Mouse (Mus musculus) cerebellum, postnatal 25 days (tissue): ENCODE measurements around the gene Mpl.

Experiments used
- DNase-seq, 2 experiments: peaks; one replicate each; pipeline ENCODE4 v3.0.0; 2021; ENCODE audit warnings: mixed read lengths in 2 of 2

The Mpl gene

DNA sequence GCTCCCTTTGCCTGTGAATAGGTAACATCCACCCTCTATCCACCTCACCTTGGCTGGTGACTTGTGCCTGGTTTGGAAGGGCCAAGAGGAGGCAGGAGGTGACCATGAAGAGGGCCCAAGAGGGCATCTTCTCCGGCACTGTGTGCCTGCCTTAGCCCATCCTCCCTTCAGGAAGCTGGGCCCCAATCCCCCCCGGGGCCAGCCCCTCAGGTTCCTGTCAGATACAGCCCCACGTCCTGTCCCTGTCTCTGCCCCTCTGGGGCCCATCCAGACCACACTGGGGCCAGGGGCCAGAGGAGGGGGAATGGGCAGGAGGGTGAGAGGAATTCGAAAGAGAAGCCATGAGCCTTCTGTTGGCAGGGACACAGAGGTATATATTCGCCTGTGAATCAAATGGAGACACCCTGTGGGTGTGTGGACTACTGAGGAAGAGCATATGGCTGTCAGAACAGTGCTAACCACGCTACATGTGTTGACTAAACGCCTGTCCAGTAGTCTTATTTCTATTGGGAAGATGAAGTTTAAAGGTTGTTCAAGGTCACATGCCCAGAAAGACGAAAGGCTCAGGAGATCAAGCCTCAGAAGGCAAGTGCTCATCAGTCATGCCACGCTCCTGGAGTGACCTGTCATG is at the start of gene Mpl:
Gene Mpl, minus strand, starts transcription at position 169 of the 631 bp plus-strand sequence.
- no peak for DNase-seq

DNA sequence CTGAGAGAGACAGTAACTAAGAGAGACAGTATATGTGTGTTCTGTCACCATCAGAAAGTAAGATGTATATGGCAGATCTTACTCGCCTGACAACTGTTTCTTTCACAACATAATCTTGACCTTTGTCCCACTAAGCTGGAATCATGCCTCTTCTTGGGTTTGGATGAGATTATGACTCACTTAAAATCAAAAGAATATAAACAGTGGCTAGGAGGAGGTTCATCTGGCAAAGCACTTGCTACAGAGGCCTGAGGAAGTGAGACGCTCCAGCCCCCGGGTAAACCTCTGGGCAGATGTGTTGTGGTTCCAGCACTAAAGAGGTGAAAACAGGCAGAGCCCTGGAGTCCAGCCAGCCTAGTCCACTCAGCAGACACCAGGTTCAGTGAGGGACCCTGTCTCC is 48.2 kb upstream of the Mpl start:
- no peak for DNase-seq

DNA sequence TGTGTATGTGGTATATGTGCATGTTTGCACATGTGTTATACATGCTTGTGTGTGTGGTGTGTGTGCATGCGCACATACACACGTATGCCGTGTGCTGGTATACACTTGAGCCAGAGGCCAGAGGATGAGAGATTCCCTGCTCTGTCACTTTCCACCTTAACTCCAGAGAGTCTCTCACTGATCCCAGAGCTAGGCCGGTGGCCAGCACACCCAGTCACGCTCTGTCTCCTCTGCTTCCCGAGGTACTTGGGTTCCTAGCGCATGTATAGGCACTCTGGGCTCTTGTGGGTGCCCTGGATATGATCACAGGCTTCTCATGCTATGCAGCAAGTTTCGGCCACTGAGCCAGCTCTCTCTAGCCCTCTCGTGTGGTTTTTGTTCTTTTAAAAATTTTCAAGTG is 43.5 kb upstream of the Mpl start:
- DNase-seq: no peak

DNA sequence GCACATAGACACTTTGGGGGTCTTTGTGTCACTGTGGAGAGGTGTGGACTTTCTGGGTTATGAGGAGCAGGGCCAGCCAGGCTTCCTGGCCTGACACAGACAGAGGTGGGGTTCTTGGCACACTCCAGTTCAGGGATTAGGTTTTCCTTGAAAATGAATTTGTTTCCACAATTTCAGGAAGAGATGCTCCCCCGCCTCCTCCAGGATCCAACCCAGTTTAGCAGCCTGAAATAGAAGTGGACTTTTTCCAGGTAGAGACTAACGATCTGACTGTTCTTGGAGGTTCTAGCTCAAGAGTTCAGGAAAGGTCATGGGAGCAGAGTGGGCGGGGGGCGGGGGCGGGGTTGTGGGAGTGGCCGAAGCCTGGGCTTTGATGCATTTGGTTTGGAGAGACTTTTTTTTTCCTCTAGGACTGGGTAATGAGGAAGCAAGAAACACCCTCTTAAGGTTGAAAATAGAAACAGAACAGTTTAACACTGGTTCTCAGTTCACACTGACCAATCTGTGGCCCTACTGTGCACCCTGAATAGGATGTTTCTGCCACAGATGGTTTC is 42.9 kb upstream of the Mpl start:
- DNase-seq: no peak

DNA sequence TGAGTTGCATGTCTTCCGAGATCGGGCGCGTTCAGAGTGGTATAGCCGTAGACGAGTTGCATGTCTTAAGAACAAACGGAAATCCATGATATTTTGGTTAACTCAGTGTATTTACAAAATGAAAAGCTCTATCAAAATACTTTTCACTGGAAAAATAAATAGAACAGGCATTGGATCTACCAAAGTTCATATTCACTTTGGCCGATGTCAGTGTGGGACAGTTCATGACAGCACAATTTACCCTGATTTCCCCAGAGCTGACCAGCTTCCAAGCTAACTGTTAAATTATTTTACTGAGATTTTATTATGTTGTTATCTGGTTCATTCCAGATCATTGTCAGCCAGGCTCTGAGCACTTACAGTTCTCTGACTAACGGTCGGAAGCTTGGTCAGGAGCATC is 33.1 kb upstream of the Mpl start:
- DNase-seq: no peak

DNA sequence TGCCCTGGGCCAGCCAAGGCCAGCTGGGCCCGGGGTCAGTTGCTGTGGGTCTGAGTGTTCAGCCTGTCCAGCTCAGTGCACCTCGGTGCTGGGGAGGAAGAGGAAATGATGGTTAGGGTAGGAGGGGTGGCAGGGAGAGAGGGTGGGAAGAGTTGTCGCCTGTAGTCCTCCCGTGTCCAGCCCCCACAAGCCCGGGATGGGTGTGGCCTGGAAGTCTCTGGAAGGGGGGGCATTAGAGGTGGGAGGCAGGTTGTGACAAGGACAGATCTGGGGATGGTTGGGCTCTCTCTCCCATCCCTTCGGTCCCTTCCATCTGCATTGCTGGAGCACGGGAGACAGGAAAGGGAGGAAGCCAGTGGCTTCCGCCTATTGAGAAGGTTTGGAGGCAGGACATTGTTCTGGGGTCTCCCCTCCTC is 32.4 kb upstream of the Mpl start, which contains the start of gene Tie1:
Gene Tie1, minus strand, starts transcription at position 345 of the 416 bp plus-strand sequence.
- DNase-seq: no peak

DNA sequence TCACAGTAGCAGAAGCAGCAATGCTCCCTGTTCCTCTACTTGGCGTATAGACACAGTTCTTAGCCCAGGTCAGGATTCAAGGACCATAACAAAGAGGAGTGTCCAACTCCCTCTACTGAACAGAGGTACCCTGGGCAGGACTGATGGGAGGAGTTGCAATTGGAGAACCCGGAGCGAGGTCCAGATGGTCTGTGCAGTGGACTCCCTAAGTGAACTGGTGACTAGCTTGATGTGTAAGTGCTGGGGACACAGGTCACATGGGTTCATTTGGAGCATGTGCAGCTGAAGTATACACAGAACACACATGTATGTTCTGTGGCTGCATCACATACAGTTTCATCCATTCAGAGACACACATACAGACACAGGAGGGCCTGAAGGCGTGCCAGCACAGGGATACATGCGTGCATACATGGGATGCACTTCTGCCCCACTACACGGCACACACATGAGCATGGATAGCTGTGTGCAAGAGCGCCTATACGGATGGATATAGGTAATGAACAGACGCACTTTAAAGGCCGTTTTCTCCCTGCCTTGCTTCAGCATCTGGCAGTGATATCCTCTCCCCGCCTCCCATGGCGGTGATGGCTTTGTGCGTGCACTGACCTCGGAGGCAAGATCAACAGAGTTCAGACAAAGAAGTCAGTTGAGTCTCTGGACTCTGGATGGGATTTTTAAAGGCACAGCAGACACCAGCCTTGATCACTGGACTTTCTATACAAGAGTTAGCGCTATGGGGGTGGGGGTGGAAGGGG is 19.6 kb upstream of the Mpl start:
- DNase-seq: no peak

DNA sequence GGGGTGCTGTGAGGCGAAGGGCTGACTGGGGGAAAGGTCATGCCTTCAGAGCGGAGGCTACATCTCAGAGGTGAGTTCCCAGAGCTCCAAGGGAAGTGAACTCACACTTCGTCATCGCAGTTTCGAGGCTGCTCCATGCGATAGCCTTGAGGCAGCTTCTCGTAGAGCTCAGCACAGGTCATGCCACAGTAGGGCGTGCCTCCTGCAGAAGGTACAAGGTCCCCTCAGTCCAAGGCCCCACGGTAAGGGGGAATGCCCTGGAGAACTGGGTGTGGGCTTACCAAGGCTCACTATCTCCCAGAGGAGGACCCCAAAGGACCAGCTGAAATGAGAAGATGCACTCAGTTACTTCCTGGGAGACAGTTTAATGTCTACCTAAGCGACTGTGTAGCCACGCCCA is 15.4 kb upstream of the Mpl start:
- DNase-seq: no peak

DNA sequence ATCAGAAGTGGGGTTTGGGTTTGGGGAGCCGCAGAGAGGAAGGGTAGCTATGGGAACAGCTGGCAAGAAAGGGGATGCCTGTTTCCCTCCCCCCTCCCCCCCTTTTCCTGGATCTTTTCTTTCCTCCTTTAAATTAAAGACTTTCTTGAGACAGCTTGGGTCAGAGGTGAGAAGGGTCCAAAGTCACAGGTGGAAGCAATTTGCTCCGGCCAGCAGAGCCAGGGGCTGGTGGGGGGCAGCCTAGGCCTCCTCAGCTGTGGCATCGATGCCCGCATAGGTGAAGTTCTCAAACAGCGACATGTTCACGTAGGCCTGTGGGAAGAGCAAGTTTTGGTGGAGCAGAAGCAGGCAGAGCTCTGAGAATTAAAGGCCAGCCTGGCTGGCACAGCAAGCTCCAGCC is 14.0 kb upstream of the Mpl start:
- DNase-seq: no peak

DNA sequence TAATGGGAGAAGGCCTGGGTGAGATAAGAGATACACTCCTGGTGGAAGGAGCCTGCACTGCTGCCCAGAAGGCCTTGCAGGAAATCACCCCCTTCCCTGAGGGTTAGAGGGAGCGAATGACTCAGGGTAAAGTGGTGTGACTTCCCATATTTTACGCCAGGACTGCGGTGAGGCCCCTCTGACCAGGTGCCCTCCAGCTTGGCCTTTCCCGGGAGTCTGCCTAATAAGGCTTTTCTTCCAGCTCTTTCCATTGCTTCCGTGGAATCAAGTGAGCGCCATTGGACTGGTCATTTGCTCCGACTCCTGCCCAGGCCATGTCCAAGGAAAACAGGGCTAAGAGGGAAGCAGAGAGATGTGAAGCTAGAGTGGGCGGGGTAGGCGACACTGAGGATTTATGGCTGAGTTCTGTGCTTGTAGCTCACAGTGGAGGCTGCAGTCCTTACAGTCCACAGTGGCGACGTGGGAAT is 8.4 kb upstream of the Mpl start:
- DNase-seq: no peak

DNA sequence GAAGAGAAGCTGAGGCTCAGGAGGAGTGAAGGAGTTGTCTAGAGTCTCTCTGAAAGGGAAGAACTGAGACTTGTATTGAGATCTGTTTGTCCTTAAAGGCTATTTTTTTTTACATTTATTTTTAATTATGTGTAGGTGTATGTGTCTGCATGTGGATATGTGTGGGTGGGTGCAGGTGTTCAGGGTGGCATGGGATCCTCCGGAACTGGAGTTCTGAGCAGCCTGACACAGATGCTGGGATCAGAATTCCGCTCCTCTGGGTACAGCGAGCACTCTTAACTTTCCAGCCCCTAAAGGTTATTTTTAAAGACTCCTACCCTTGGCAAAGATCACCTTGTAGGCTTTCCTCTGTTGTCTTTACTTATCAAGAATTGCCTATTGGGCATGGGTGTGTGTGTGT is 7.6 kb upstream of the Mpl start:
- DNase-seq: no peak

DNA sequence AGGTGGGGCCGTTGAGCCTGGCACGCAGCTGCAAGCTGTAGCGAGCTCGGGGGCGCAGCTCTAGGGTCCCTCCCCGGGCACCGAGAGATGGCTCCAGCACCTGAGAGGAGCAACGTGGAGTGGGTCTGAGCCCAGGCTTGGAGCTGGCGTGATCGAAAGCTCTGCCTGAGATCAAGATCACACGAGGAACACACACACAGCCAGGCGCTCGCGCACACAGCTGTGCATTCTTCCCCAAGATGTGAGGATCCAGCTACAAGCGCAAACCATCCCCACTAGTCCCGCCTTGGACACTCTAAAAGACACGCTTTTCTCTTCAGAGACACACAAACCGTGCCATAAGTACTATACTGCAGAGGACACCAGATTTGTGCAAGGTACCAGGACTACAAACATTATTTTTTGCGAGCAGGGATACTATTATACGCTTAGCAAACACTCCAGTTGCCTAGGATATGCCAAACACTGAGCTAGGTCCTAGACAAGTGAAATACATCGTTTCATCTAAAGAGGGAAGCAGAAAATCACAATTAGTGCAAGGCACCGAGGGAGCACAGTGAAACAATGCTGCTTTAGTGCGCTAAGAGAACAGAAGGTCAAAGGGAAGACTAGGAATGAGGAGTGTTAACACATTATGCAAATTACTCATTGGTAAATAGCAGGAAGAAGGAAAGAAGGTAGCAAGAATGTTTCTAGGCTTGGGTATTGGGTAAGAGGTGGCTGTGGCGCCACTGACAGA is 10.7 kb downstream of the Mpl start:
- DNase-seq: no peak

DNA sequence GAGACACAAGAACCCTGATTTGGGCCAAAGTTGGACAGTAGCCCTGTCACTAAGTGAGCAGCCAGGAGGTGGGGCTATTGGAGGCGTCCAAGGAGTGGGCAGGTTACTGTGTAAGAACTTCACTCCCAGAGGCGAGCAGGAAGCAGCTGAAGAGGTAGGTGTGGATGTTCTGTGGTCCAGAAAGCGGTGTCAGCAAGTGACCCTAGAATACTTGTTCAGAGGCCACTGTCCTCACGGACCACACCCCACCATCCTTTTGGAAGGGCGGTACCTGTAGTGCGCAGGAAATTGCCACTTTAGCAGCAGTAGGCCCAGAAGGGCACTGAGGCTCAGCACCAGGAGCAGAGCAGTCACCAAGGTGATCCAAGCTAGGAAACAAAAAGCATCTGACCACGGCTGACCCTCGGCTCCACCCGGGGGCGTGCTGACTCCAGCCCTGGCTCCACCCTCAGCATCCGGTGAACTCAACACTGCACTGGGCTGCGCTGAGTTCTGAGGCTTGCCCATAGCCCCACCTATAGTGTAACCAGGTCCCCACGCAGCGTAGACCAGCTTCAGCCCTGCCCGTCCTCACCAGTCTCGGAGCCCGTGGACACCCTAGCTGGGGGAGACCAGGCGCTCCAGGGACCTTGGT is 11.4 kb downstream of the Mpl start:
- DNase-seq: peak; percentile 22 to 32

DNA sequence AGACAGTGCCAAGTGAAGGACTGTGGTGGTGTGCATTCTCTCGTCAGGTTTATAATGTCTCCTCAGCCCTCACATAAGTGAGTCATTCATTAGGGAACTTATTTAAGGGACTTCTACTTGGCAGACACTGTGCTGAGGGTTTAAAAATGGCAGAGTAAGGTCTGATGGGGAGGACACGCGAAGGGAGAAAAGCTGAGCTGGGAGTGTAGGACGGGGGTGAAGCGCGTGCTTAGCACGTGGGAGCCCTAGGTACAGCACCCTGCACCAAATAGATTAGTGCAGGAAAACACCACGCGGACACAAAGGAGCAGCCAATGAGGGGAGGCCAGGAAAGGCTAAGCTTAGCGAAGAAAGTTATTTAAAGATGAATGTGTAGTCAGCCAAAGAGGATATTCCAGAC is 12.2 kb downstream of the Mpl start:
- no peak for DNase-seq

DNA sequence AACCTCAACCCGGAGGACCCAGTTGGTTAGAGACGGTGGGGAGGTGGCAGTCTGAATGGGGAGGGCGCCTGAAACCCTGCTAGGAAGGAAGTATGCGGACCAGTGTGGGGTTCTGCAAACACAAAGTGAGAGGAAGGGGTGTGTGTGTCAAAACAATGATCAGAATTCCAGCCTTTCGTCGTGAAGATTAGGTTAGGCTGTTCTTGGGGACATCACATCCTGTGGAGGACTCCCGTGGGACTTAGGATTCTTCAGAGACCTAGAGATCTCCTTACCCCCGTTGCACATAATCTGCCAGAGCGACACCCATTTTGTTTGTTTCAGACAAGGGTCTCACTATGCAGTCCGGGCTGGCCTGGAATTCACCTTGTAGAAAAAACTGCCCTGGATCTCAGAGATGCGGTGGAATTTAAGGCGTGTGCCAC is 19.5 kb downstream of the Mpl start:
- DNase-seq: peak in 1 of 2 experiments; percentile 15

DNA sequence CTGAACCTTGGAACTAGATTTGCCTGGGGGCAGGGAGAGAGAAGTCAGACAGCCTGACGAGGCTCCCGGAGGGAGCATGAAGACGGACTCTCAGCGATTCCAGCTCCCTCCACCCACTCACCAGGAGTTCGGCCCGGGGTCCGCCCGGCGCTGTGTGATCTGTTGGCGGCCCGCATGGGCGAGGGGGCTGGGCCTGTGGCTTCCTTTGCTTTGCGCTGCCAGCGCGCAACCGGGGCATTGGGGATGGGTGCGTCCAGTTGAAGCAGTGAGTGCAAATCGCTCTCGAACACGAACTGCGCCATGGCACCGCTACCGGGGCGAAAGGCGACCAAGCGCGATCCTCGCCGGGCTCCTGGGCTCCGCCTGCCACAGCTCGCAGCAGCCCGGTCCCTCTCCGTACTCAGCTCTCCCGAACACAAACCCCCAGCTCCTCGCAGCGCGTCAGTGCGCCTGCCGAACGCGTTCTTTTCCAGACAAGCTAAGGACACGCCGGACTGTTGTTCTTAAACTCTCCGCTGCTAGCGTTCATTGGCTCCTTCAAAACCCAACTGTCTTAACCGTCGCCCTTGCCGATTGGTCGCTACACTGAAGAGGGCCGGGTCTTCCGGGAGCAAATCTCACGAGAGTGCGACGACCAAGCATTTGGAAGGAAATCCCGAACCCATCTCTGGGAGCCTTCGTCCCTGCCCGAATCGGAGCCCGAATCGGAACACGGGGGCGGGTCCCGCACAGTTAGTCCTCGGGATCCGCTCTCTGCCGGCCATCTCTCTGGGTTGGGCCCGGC is 20.3 kb downstream of the Mpl start, which contains the start of gene Cdc20:
Gene Cdc20, minus strand, starts transcription at position 533 of the 784 bp plus-strand sequence.
- peak; percentile 82 to 86 for DNase-seq

DNA sequence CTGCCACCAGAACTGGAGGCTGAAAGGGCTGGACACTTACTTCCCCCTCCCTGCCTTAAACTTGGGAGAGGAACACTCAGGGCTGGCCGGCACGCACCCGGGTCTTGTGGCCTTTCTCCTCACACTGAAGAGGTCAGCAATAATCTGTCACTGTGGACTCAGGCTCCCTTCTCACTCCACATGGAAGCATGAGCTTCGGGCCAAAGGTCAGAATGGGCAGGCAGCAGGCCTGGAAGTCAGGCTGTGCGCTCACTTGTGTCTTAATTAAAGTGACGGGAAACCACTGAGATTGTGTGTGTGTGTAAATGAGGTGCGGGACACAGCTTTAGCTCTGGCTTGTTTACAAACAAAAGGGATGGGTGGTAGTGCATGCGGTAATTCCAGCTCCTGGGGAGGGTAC is 25.0 kb downstream of the Mpl start:
- DNase-seq: no peak

DNA sequence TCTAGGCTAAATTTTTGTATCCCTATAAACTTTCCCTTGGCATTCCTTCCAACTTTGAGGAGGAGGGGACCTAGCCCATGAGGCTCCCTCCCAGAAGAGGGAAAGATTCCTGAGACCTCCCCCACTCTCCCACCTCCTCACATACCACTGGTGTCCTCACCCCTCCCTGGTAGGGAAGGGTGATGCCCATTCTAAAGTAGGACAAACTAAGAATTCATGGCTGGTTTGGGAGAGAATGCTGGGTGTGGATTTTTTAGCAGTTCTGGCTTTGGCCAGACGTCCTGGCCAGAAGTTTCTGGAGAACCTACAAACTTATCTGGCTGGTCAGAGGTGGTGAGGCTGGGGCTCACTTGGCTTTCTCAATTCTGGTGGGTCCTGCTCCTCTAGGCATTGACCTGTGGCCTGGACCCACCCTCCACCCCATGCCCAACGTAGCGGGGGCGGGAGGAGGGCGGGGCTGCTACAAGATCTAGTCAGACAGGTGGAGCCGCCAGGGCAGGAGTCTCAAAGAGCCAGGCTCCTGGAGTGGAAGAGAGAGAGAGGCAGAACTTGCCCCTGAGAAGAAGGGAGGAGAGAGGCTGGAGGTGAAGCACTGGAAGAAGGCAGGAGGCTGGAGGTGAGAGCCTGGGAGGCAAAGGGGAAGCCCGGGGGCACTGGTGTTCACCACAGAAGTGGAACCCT is 28.0 kb downstream of the Mpl start:
- no peak for DNase-seq

DNA sequence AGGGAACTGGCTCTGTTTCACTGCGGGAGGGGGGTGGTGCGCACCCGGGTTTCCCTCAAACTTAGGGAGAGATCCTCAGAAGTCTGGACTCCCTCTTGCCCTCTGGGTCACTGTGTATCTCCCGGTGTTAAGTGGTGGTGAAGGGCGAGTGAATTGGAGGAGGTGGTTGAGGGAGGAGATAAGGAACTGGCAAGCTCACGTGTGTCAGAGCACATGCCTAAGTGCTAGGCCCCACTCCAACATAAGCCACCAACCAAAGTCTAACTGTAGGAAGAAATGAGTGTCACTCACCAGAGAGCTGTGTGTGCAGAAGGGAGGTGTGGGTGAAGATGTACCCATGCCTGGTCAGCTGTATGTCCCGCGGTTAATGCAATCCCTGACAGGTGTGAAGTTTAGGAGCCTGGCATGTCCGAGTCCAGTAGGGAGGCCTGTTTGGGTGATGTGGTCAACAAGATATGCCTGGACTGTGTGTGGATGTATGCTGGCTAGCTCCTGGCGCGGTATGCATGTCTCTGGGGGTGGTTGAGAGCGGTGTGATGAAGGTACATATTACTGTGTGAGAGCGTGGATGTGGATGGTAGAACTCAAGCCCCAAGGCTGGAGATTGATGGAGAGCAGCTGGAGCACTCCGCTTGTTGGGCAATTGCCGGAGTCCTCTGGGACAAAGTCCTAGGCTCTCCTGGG is 28.6 kb downstream of the Mpl start:
- no peak for DNase-seq

DNA sequence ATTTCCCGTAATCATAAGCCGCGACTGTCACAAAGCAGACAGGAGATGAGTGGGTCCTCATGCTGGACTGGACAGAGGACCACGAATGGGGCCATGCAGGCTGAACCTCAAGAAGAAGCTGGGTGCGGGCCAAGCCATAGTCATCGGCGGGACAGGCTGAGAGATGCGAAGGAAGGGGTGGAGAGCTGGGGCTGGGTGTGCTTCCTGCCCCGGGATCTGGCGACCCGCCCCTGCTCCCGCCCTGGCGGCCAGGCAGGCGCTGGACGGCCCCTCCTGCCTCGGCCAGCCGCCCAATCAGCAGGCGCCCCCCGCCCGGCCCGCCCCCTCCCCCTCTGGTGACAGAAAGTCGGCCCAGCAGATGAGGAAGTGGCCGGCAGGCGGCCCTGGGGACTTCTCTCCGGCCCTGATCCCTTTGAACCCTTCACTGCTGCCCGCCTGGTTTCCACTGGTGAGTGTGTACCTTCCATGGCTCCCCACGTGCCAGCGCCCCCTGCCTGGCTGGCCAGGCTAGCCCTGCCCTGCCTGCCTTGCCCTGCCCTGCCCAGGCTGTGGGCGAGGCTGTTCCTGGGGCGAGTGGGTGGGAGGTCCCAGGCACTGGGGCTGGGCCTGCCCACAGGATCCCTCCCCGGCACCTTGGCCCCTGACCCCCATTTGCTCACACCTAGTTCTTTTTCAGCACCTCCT is 29.4 kb downstream of the Mpl start, which contains the start of gene Elovl1:
Gene Elovl1, plus strand, starts transcription at position 326 of the 684 bp plus-strand sequence.
- peak; percentile 71 to 85 for DNase-seq
